Mouse (Mus musculus): ENCODE results near the gene Ccdc127.

DNA sequence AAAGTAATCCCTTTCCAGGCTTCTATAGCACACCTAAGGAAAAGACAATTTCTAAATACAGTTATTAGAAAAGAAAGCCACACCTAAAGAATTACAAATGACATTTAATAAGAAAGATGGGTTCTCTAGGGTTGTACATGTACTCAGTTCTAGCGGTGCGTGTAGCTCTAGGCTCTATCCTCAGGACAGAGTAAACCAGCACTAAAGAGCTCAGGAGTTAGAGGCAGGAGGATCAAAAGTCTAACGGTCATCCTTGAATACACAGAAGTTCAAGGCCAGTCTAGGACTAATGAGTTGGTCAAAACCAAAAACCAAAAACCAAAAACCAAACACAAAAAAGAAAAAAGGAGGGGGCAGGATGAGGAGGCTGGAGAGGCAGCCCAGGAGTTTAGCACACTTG is 35.5 kb upstream of the Ccdc127 start:
- TF ChIP-seq POLR2A (IDR thresholded peaks at IDR 0.05; ENCODE audit: insufficient read length, low read depth): no peak
- TF ChIP-seq MYOD1 (IDR thresholded peaks at IDR 0.05; ENCODE audit: control insufficient read depth in 1 of 3, insufficient read length in 2 of 3, low read depth in 2 of 3): no peak
- TF ChIP-seq USF1 (IDR thresholded peaks at IDR 0.05; ENCODE audit: low read depth): no peak
- no peak for TF ChIP-seq MAX (IDR thresholded peaks at IDR 0.05; ENCODE audit: low read depth)
